Mouse (Mus musculus) limb, embryonic 10.5 days (tissue): ENCODE measurements around the gene Nr4a3. TPM values are rescaled to one million over a fixed set of nuclear protein-coding genes. Genes with fewer than 3 reads are reported as not detected.

Source experiments
- DNase-seq: peaks from one replicate; pipeline ENCODE4 v3.0.0-alpha.2; 2017; ENCODE audit warnings: low spot score
- H3K27ac ChIP-seq: fragments of 300-500 bp; sonication (generic); 2 replicates; pipeline ENCODE4 v1.5.1; 2016; ENCODE audit warnings: mild to moderate bottlenecking
- H3K27me3 ChIP-seq: fragments of 300-500 bp; sonication (generic); 2 replicates; pipeline ENCODE4 v1.6.1; 2016; ENCODE audit warnings: low read depth, mild to moderate bottlenecking; ENCODE audit not compliant: poor library complexity, severe bottlenecking
- H3K36me3 ChIP-seq: fragments of 300-500 bp; sonication (generic); 2 replicates; pipeline ENCODE4 v1.6.1; 2016; ENCODE audit warnings: mild to moderate bottlenecking, moderate library complexity
- H3K4me1 ChIP-seq: fragments of 300-500 bp; sonication (generic); 2 replicates; pipeline ENCODE4 v1.6.1; 2016
- H3K4me3 ChIP-seq: fragments of 300-500 bp; sonication (generic); 2 replicates; pipeline ENCODE4 v1.5.1; 2016; ENCODE audit warnings: mild to moderate bottlenecking, moderate library complexity
- H3K9me3 ChIP-seq: fragments of 300-500 bp; sonication (generic); replicated peaks from 2 replicates; pipeline ENCODE4 v1.6.1; 2016; ENCODE audit warnings: mild to moderate bottlenecking
- WGBS: fragments of 180-500 bp; shearing (Covaris S2); methylation state at CpG from one replicate; pipeline ENCODE4 v1.1.7; 2016; 5-methylcytosine and 5-hydroxymethylcytosine counted together
- polyA plus RNA-seq: library from polyadenylated mRNA; unstranded; fragments of >200 nt; fragmentation: Nextera tagmentation; extraction: Ambion mirVana; gene quantifications from 2 replicates; pipeline ENCODE4 v1.2.1, GENCODE M21; 2016

Gene Nr4a3
- polyA plus RNA-seq, 1 experiment from 2014 or later, result 0.13 TPM

- Histone ChIP-seq H3K4me1 (peaks cover 13% of the 10 kb centered on the region), H3K36me3 (no peaks in the 10 kb centered on the region), H3K9me3 (no peaks in the 10 kb centered on the region), H3K27ac (no peak overlapping the region), H3K4me3 (no peak overlapping the region), H3K27me3 (no peaks in the 10 kb centered on the region)
- WGBS, result 67% methylated on average over 4 of the region's 4 CpGs
- no peak for DNase-seq
These were observed 19.4 kb downstream of the Nr4a3 start for GRCm38 (mm10) chr4:48064311-48064710.

DNA sequence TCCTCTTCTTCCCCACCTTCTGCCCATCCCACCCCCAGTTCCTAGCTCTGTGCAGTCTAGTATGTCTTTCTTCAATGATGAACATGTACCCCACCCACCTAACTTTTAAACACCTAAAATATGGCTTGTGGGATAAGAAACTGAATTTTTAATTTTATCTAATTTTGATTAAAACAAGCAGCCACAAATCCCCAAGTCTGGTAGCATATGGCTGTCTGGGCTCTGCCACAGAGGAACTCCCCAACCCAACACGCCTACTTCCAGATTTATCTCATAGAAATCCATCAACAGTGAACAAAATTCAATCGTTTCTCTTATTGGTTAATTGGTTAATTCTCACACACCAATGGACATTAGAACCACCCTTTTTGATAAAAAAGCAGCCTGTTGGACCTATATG, 21.7 kb downstream of the Nr4a3 start:
- H3K27ac ChIP-seq, result no peak overlapping the region
- no peaks in the 10 kb centered on the region for H3K9me3 ChIP-seq
- no peak for DNase-seq
- no peaks in the 10 kb centered on the region for H3K27me3 ChIP-seq
- peaks cover 11% of the 10 kb centered on the region for H3K4me1 ChIP-seq
- H3K4me3 ChIP-seq, result no peak overlapping the region
- 90% methylated on average over 2 of the region's 2 CpGs for WGBS
- H3K36me3 ChIP-seq, result no peaks in the 10 kb centered on the region

DNA sequence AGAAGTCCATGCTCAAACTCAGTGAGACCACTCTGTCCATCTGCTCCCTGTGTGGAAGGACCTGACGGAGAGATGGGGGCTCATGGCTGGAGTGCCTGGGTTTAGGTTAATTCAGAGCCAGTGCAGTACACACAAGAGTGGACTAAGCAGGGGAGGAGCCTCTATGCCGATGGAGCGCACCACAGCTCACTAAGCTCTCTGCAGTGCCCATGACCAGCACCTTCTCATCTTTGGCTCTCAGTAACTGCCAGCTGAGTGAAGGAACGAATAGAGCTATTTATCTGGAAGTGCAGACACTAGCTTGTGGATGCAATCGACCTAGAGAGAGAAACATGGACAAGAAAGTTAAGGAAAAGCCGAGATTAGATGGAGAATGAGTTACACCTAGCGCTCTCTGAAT, 24.2 kb downstream of the Nr4a3 start:
- no peaks in the 10 kb centered on the region for H3K36me3 ChIP-seq
- no peak for DNase-seq
- no peaks in the 10 kb centered on the region for H3K9me3 ChIP-seq
- H3K4me3 ChIP-seq, result no peak overlapping the region
- no peaks in the 10 kb centered on the region for H3K27me3 ChIP-seq
- H3K4me1 ChIP-seq, result 0 out of 2 replicates have a peak, but pooled peaks cover 3% of the 10 kb centered on the region
- no peak overlapping the region for H3K27ac ChIP-seq
- 79% methylated on average over 7 of the region's 7 CpGs for WGBS

DNA sequence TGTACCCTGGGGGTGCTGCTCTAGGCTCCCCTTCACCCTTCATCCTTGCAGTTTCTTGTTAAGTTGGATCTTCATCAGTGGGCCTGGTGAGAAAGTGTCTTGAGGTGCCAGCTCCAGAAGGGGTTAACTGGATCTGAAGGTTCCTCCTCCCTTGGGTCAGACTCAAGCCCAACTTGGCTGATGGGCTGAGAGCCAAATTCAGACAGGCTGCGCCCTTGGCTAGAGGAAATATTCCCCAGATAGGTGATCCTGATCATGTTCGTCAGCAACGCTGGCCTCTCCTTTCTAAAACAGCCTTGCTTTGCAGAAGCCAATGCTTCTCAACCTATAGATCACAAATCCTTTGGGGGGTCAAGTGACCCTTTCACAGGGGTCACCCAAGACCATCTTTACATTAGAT, 27.1 kb downstream of the Nr4a3 start:
- Histone ChIP-seq H3K9me3 (no peaks in the 10 kb centered on the region), H3K4me3 (no peak overlapping the region), H3K27ac (no peak overlapping the region), H3K27me3 (no peaks in the 10 kb centered on the region), H3K4me1 (no peaks in the 10 kb centered on the region), H3K36me3 (no peaks in the 10 kb centered on the region)
- 92% methylated on average over 3 of the region's 3 CpGs for WGBS
- no peak for DNase-seq

DNA sequence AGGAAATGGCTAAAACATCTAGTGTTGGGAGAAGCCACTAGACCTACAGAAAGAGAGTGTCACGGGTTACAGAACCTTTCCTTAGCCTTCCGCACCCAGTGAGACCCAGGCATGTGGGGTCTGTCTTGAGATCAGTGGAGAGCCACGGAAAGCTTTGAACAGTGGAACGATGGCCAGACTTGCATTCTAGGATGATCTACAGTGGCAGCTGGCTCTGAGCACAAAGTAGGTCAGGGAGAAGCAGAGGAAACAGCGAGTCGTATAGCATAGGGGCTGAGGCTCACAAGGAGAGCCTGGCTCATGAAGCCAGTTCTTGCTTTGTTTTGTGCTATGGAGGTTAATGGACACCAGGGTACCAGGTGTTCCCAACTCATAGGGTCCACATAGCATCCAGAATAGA, 28.4 kb downstream of the Nr4a3 start:
- H3K9me3 ChIP-seq, result no peaks in the 10 kb centered on the region
- H3K4me1 ChIP-seq, result peaks cover 11% of the 10 kb centered on the region
- H3K27ac ChIP-seq, result no peak overlapping the region
- no peak for DNase-seq
- H3K4me3 ChIP-seq, result no peak overlapping the region
- WGBS, result 92% methylated on average over 6 of the region's 6 CpGs
- no peaks in the 10 kb centered on the region for H3K36me3 ChIP-seq
- no peaks in the 10 kb centered on the region for H3K27me3 ChIP-seq

GRCm38 (mm10) chr4:48074451-48075240, 29.7 kb downstream of the Nr4a3 start:
- H3K4me3 ChIP-seq, result no peak overlapping the region
- H3K27ac ChIP-seq, result no peak overlapping the region
- WGBS, result 96% methylated on average over 5 of the region's 5 CpGs
- H3K9me3 ChIP-seq, result no peaks in the 10 kb centered on the region
- no peak for DNase-seq
- H3K4me1 ChIP-seq, result peaks cover 13% of the 10 kb centered on the region
- no peaks in the 10 kb centered on the region for H3K36me3 ChIP-seq
- H3K27me3 ChIP-seq, result no peaks in the 10 kb centered on the region

DNA sequence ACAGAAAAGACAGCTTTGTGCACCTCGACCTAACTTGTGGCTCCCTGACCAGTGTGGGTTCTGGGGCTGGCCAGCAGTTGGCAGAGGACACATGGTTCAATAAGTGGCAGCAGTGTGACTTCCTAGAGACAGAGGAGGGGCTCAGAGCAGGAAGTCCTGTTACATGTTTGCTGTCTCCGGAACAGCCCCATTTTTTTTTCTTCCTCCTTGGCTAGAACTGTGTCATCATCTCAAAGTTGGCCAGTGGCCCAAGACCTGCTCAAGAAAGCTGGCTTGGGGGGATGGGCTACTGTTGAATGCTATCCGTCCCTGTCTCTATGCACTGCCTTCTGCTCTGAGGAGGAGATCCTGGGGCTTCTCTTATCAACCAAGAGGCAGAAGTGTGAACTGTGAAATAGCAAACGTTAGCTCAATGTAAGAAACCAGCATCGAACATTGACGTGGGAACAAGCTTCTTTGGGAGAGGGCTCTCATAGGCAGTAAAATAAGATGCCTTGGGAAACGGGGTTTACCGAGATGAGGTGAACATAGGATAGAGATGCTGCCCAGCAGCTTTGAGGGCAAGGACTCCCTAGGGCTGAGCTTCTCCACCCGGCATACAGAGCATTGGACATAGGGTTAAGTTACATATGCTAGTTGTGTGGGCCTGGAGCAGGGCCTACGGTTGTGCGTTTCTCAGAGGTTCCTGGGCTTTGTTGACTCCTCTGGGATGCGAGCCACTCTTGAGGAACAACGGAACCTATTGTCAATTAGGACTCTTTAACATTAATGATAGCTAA, 31.9 kb downstream of the Nr4a3 start:
- WGBS, result 87% methylated on average over 13 of the region's 13 CpGs
- H3K36me3 ChIP-seq, result no peaks in the 10 kb centered on the region
- no peaks in the 10 kb centered on the region for H3K27me3 ChIP-seq
- no peaks in the 10 kb centered on the region for H3K9me3 ChIP-seq
- DNase-seq, result no peak
- no peak overlapping the region for H3K27ac ChIP-seq
- H3K4me3 ChIP-seq, result no peak overlapping the region
- H3K4me1 ChIP-seq, result peaks cover 13% of the 10 kb centered on the region

DNA sequence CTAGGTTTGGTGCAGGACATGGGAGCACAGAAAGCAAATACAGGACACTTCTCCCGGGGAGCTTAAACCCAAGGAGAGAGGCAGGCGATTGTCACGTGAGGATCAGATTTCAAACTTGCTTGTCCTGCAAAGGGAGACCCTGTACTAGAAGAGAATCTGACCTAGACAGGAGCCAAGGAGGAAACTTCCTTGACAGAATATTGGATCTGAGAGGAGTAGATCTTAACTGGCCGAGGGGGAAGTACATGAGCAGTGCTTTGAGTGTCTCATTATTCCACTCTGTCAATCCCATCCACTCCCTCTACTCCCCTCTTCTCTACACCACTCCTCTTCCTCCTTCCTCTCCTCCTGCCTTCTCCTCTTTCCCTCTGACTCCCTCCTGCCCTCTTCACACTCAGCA, 33.3 kb downstream of the Nr4a3 start:
- Histone ChIP-seq H3K27me3 (no peaks in the 10 kb centered on the region), H3K27ac (no peak overlapping the region), H3K36me3 (no peaks in the 10 kb centered on the region), H3K9me3 (no peaks in the 10 kb centered on the region), H3K4me3 (no peak overlapping the region), H3K4me1 (peaks cover 13% of the 10 kb centered on the region)
- WGBS, result 9% methylated on average over 4 of the region's 4 CpGs
- DNase-seq, result no peak

DNA sequence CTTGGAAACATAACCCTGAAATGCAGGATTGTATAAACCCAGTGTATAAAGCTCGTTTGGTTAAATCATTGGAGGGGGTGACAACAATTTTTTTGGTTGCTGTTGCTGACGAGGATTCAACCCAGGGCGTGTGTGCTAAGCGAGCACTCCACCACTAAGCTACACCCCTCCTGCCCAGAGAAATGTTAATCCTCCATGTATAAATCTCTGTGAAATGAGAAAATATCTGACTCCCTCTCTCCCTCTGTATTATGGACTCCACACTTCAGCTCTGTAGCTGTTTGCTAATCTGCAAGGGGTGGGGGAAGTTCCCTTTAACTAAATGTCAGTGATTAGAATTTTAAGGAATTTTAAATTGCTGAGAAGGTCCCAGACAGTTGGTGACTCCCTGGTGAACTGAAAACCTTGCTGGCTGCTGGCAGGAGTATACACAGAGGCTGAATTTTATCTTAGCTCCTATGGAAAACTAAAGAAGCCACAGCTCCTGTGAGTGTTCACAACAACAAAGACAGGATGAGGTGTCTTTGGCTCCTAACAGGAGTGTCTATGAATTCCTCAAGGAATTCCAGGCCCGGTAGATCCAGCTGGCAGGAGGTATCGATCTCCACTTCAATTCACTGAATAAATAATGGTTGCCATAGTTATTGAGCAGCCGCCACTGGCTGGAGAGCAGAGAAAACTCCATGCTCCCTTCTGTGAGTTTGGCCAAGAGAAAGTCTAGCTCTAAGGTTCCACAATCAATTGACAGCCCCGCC, 34.5 kb downstream of the Nr4a3 start:
- 76% methylated on average over 8 of the region's 8 CpGs for WGBS
- Histone ChIP-seq H3K9me3 (no peaks in the 10 kb centered on the region), H3K27ac (no peak overlapping the region), H3K27me3 (no peaks in the 10 kb centered on the region), H3K4me1 (peaks cover 13% of the 10 kb centered on the region), H3K4me3 (no peak overlapping the region), H3K36me3 (no peaks in the 10 kb centered on the region)
- no peak for DNase-seq

GRCm38 (mm10) chr4:48083452-48083851, 38.5 kb downstream of the Nr4a3 start:
- Histone ChIP-seq H3K27me3 (no peaks in the 10 kb centered on the region), H3K4me1 (peaks cover 1% of the 10 kb centered on the region), H3K36me3 (no peaks in the 10 kb centered on the region), H3K27ac (no peak overlapping the region), H3K4me3 (no peak overlapping the region), H3K9me3 (no peaks in the 10 kb centered on the region)
- DNase-seq, result no peak
- 89% methylated on average over 4 of the region's 4 CpGs for WGBS

GRCm38 (mm10) chr4:48086609-48087008, 41.7 kb downstream of the Nr4a3 start:
- H3K27me3 ChIP-seq, result no peaks in the 10 kb centered on the region
- H3K27ac ChIP-seq, result no peak overlapping the region
- no peak overlapping the region for H3K4me3 ChIP-seq
- H3K9me3 ChIP-seq, result no peaks in the 10 kb centered on the region
- 66% methylated on average over 6 of the region's 6 CpGs for WGBS
- no peaks in the 10 kb centered on the region for H3K4me1 ChIP-seq
- no peaks in the 10 kb centered on the region for H3K36me3 ChIP-seq
- DNase-seq, result no peak

GRCm38 (mm10) chr4:48087497-48087896, 42.5 kb downstream of the Nr4a3 start:
- H3K27ac ChIP-seq, result no peak overlapping the region
- no peak for DNase-seq
- no peak overlapping the region for H3K4me3 ChIP-seq
- no peaks in the 10 kb centered on the region for H3K4me1 ChIP-seq
- no peaks in the 10 kb centered on the region for H3K36me3 ChIP-seq
- 88% methylated on average over 6 of the region's 6 CpGs for WGBS
- H3K9me3 ChIP-seq, result no peaks in the 10 kb centered on the region
- H3K27me3 ChIP-seq, result no peaks in the 10 kb centered on the region

DNA sequence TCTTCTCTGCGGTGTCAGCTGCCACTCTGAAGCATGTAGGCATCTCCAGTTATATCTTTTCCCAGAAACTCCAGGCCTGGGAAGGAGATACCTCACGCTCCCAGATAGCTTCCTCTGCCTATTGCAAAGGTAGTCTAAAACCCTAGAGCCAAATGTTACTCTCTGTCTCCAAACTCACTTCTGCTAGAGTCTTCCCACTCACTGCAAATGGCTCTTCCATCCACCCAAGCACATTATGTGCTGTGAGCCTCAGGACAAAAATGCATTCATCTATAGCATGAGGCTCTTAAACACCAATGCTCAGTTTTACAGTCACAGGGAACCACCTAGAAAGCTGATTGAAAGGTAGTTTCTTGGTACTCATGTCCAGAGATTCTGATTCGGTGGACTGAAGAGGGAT, 48.3 kb downstream of the Nr4a3 start:
- DNase-seq, result no peak
- WGBS, result 91% methylated on average over 3 of the region's 3 CpGs
- H3K9me3 ChIP-seq, result no peaks in the 10 kb centered on the region

More for the DNA sequence above, 48.3 kb downstream of the Nr4a3 start:
- no peak overlapping the region for H3K27ac ChIP-seq
- H3K36me3 ChIP-seq, result no peaks in the 10 kb centered on the region
- H3K27me3 ChIP-seq, result no peaks in the 10 kb centered on the region
- no peaks in the 10 kb centered on the region for H3K4me1 ChIP-seq
- no peak overlapping the region for H3K4me3 ChIP-seq
